Mouse (Mus musculus) cerebellum, adult 2 months (tissue): ENCODE results near the gene Tenm1. TPM values are rescaled to one million over a fixed set of nuclear protein-coding genes. Genes with fewer than 3 reads are reported as not detected.

Experiments used
- DNase-seq, 2 experiments: peaks; one replicate each; pipeline ENCODE4 v3.0.0; 2021
- H3K27ac ChIP-seq: fragments of 200-500 bp; 2 replicates; pipeline ENCODE4 v1.5.1; 2012; ENCODE audit warnings: low read length, control low read depth, inconsistent platforms; ENCODE audit not compliant: insufficient read depth
- H3K27me3 ChIP-seq: fragments of 200-500 bp; 2 replicates; pipeline ENCODE4 v1.6.1; 2012; ENCODE audit warnings: inconsistent platforms, mild to moderate bottlenecking, low read length, moderate library complexity; ENCODE audit not compliant: control insufficient read depth, insufficient read depth
- H3K4me1 ChIP-seq: fragments of 200-500 bp; 2 replicates; pipeline ENCODE4 v1.6.1; 2011; ENCODE audit warnings: low read length; ENCODE audit not compliant: control insufficient read depth, insufficient read depth
- H3K4me3 ChIP-seq: fragments of 200-500 bp; replicated peaks from 2 replicates; pipeline ENCODE3; 2011; ENCODE audit warnings: mild to moderate bottlenecking, low read depth, low read length, control low read depth; ENCODE audit not compliant: insufficient read depth
- CTCF ChIP-seq: fragments of 200-500 bp; IDR thresholded peaks from 2 replicates; pipeline ENCODE4 v1.5.1; 2011; ENCODE audit warnings: low read depth, mild to moderate bottlenecking, control low read depth, low read length, moderate library complexity, borderline replicate concordance; ENCODE audit not compliant: insufficient read depth
- POLR2A ChIP-seq: fragments of 200-500 bp; IDR thresholded peaks from 2 replicates; pipeline ENCODE4 v1.6.1; 2011; ENCODE audit warnings: low read length, control low read depth, borderline replicate concordance; ENCODE audit not compliant: insufficient read depth
- WGBS: fragments of 180-500 bp; shearing (Covaris S2); methylation state at CpG from one replicate; pipeline ENCODE4 v1.1.7; 2018; 5-methylcytosine and 5-hydroxymethylcytosine counted together
- polyA plus RNA-seq: library from polyadenylated mRNA; depleted of rRNA; stranded (reverse); fragments of >200 nt; gene quantifications from 2 replicates; pipeline ENCODE4 v1.2.3, GENCODE M21; 2012

The Tenm1 gene
- polyA plus RNA-seq, 1 experiment = 46.4 TPM

GRCm38 (mm10) chrX:43388106-43388505 is 40.8 kb downstream of the Tenm1 start:
- Histone ChIP-seq H3K4me1 (0 out of 2 replicates have a peak, but pooled peaks cover 2% of the 10 kb centered on the region), H3K27me3 (no peaks in the 10 kb centered on the region), H3K4me3 (no peak overlapping the region), H3K27ac (no peak overlapping the region)
- WGBS = 87% methylated on average over 5 of the region's 5 CpGs
- TF ChIP-seq POLR2A = no peak
- TF ChIP-seq CTCF = no peak
- no peak for DNase-seq

- H3K27ac ChIP-seq = no peak overlapping the region
- H3K27me3 ChIP-seq = no peaks in the 10 kb centered on the region
- H3K4me1 ChIP-seq = no peaks in the 10 kb centered on the region
- TF ChIP-seq POLR2A = no peak
- no peak for TF ChIP-seq CTCF
- DNase-seq = no peak
- H3K4me3 ChIP-seq = no peak overlapping the region
- WGBS = 76% methylated on average over 1 of the region's 1 CpGs
These were observed 56.4 kb downstream of the Tenm1 start for GRCm38 (mm10) chrX:43372526-43372925.

GRCm38 (mm10) chrX:43319351-43319750 is 109.6 kb downstream of the Tenm1 start:
- 10% methylated on average over 1 of the region's 1 CpGs for WGBS
- no peak overlapping the region for H3K27ac ChIP-seq
- no peaks in the 10 kb centered on the region for H3K27me3 ChIP-seq
- no peak for TF ChIP-seq CTCF
- no peak for TF ChIP-seq POLR2A
- no peak overlapping the region for H3K4me3 ChIP-seq
- DNase-seq = peak in 1 of 2 experiments; percentile 76
- H3K4me1 ChIP-seq = peaks cover 2% of the 10 kb centered on the region; the same call in 1 of the 2 replicates

GRCm38 (mm10) chrX:43317801-43318520 is 111.0 kb downstream of the Tenm1 start:
- peaks cover 2% of the 10 kb centered on the region; the same call in 1 of the 2 replicates for H3K4me1 ChIP-seq
- H3K27me3 ChIP-seq = no peaks in the 10 kb centered on the region
- peak overlapping the region; percentile 78; the same call in 1 of the 2 replicates for H3K27ac ChIP-seq
- no peak overlapping the region for H3K4me3 ChIP-seq
- 13% methylated on average over 3 of the region's 3 CpGs for WGBS
- TF ChIP-seq POLR2A = no peak
- no peak for TF ChIP-seq CTCF
- peak; percentile 37 to 83 for DNase-seq

GRCm38 (mm10) chrX:43235844-43236243 is 193.1 kb downstream of the Tenm1 start:
- no peak overlapping the region for H3K4me3 ChIP-seq
- no peak overlapping the region for H3K27ac ChIP-seq
- no peak for DNase-seq
- TF ChIP-seq CTCF (no peak), POLR2A (no peak)
- WGBS = 47% methylated on average over 4 of the region's 4 CpGs
- no peaks in the 10 kb centered on the region for H3K4me1 ChIP-seq
- no peaks in the 10 kb centered on the region for H3K27me3 ChIP-seq

- H3K4me1 ChIP-seq = no peaks in the 10 kb centered on the region
- H3K4me3 ChIP-seq = no peak overlapping the region
- H3K27me3 ChIP-seq = no peaks in the 10 kb centered on the region
- 38% methylated on average over 3 of the region's 3 CpGs for WGBS
- DNase-seq = peak in 1 of 2 experiments; percentile 56
- TF ChIP-seq CTCF = no peak
- no peak for TF ChIP-seq POLR2A
- no peak overlapping the region for H3K27ac ChIP-seq
These were observed 223.9 kb downstream of the Tenm1 start for GRCm38 (mm10) chrX:43205003-43205402.

GRCm38 (mm10) chrX:43202249-43202783 is 226.6 kb downstream of the Tenm1 start:
- Histone ChIP-seq H3K4me1 (no peaks in the 10 kb centered on the region), H3K27me3 (no peaks in the 10 kb centered on the region), H3K4me3 (no peak overlapping the region), H3K27ac (no peak overlapping the region)
- 14% methylated on average over 5 of the region's 5 CpGs for WGBS
- no peak for TF ChIP-seq CTCF
- TF ChIP-seq POLR2A = no peak
- peak in 1 of 2 experiments; percentile 9 for DNase-seq

- no peak overlapping the region for H3K4me3 ChIP-seq
- peaks cover 3% of the 10 kb centered on the region; the same call in 1 of the 2 replicates for H3K4me1 ChIP-seq
- TF ChIP-seq CTCF = no peak
- TF ChIP-seq POLR2A = no peak
- peak; percentile 35 to 90 for DNase-seq
- no peak overlapping the region; the same call in 1 of the 2 replicates for H3K27ac ChIP-seq
- no peaks in the 10 kb centered on the region for H3K27me3 ChIP-seq
- WGBS = 12% methylated on average over 1 of the region's 1 CpGs
These were observed 246.0 kb downstream of the Tenm1 start for GRCm38 (mm10) chrX:43182975-43183374.
